Mouse (Mus musculus) neural tube, embryonic 11.5 days (tissue): ENCODE measurements at regions not wholly inside any gene's neighbourhood (a gene's known extent, or its start where the extent isn't known, plus 50 kb on each side); places are given as distances from the start of the nearest gene placed in this dataset.
A peak's percentile ranks its signal among the peaks of the same experiment; 100 is the strongest.

Experiments
- ATAC-seq: fragments of 200-750 bp; cut with Nextera tagmentation; 2 replicates; pipeline ENCODE4 v1.8.0; 2017; ENCODE audit warnings: moderate number of reproducible peaks, mild to moderate bottlenecking, moderate TSS enrichment, moderate library complexity; ENCODE audit not compliant: insufficient read depth, low FRiP score, low TSS enrichment
- DNase-seq: peaks from one replicate; pipeline ENCODE4 v3.0.0-alpha.2; 2015; ENCODE audit warnings: low spot score
- H3K27ac ChIP-seq: fragments of 300-500 bp; sonication (generic); 2 replicates; pipeline ENCODE4 v1.5.1; 2014; ENCODE audit warnings: low read depth, mild to moderate bottlenecking, low read length
- H3K27me3 ChIP-seq: fragments of 300-500 bp; sonication (generic); 2 replicates; pipeline ENCODE4 v1.6.1; 2014; ENCODE audit warnings: mild to moderate bottlenecking, low read length, mixed read lengths; ENCODE audit not compliant: control insufficient read depth, insufficient read depth
- H3K36me3 ChIP-seq: fragments of 300-500 bp; sonication (generic); 2 replicates; pipeline ENCODE4 v1.6.1; 2014; ENCODE audit warnings: mild to moderate bottlenecking, low read length, moderate library complexity, mixed read lengths; ENCODE audit not compliant: control insufficient read depth, insufficient read depth
- H3K4me1 ChIP-seq: fragments of 300-500 bp; sonication (generic); 2 replicates; pipeline ENCODE4 v1.6.1; 2014; ENCODE audit warnings: low read length, mixed read lengths; ENCODE audit not compliant: control insufficient read depth, insufficient read depth
- H3K4me2 ChIP-seq: fragments of 300-500 bp; sonication (generic); 2 replicates; pipeline ENCODE4 v1.6.1; 2014; ENCODE audit warnings: low read depth, mild to moderate bottlenecking, moderate library complexity
- H3K4me3 ChIP-seq: fragments of 300-500 bp; sonication (generic); 2 replicates; pipeline ENCODE4 v1.5.1; 2014; ENCODE audit warnings: low read depth, low read length
- H3K9ac ChIP-seq: fragments of 300-500 bp; sonication (generic); 2 replicates; pipeline ENCODE4 v1.6.1; 2014; ENCODE audit warnings: mild to moderate bottlenecking, low read length
- H3K9me3 ChIP-seq: fragments of 300-500 bp; sonication (generic); 2 replicates; pipeline ENCODE4 v1.6.1; 2016; ENCODE audit warnings: low read length; ENCODE audit not compliant: control insufficient read depth
- WGBS: fragments of 180-500 bp; shearing (Covaris S2); extraction: QIAGEN DNeasy Blood & Tissue Kit; methylation state at CpG from one replicate; pipeline ENCODE4 v1.1.7; 2014; 5-methylcytosine and 5-hydroxymethylcytosine counted together

DNA sequence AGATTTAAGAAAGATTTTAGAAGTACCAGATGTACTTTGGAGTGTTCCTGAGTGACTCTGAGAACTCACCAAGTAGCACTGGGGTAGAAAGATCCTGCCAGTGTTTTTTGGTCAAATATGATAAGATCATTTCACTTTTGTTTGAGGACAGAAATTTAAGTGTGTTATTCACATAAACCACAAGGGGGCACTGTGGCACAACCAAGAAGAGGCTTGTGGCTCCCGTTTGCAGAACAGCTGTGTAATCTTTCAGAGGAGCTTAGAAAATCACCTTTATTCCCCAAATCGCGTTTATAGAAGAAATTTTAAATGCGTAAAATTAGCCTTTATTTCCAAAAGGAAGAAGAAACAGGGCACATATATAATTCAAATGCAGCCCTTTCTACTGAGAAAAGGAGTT, 2308.7 kb downstream of the 4930444P10Rik start:
- Histone ChIP-seq H3K9ac (no peak overlapping the region), H3K27ac (no peak overlapping the region), H3K4me3 (no peak overlapping the region), H3K9me3 (no peaks in the 10 kb centered on the region), H3K4me2 (no peak overlapping the region), H3K27me3 (no peaks in the 10 kb centered on the region), H3K4me1 (no peaks in the 10 kb centered on the region), H3K36me3 (no peaks in the 10 kb centered on the region)
- WGBS, result 17% methylated on average over 4 of the region's 4 CpGs
- no peak for ATAC-seq
- peak; percentile 54 for DNase-seq

DNA sequence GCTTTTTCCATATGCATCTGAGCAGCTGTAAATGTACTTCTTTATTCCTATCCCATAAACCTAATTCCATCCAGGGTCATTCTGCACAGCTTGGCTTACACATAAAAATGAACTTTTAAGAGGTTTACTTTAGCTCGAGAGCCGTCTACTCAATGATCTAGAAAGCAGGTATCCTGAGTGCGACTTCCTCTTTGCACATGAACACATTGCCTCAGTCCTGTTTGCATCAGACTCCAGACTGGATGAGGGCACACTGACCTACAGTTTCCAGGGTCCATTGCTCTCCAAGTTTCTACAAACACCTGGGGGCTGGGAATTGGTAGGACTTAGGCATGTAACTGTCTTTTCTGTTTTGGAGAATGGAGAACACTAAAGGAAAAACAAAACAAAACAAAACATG, 2310.5 kb downstream of the 4930444P10Rik start:
- WGBS, result 87% methylated on average over 3 of the region's 3 CpGs
- H3K4me3 ChIP-seq, result no peak overlapping the region
- ATAC-seq (no peak), DNase-seq (no peak)
- no peaks in the 10 kb centered on the region for H3K4me1 ChIP-seq
- H3K27ac ChIP-seq, result no peak overlapping the region
- no peaks in the 10 kb centered on the region for H3K36me3 ChIP-seq
- H3K9ac ChIP-seq, result no peak overlapping the region
- no peaks in the 10 kb centered on the region for H3K9me3 ChIP-seq
- H3K4me2 ChIP-seq, result no peak overlapping the region
- no peaks in the 10 kb centered on the region for H3K27me3 ChIP-seq

DNA sequence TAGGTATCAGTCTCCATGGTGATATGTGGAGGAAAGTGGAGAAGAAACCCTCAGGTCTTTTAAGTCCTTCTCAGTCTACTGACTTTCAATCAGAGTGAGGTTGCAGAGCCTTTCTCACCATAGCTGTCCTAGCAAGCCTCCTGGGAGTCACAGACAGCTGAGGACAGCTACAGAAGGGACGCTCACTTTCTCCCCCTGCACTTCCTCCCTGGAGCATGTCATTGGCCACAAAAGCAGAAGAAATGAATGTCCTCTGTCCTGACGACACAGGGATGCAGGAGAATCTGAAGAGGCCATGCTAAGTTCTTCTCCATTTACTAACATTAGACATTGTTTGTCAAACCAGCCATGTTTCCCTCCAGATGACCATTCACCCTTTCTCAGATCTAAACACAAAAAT, 2321.0 kb downstream of the 4930444P10Rik start:
- no peak overlapping the region for H3K9ac ChIP-seq
- no peaks in the 10 kb centered on the region for H3K36me3 ChIP-seq
- H3K27me3 ChIP-seq, result no peaks in the 10 kb centered on the region
- ATAC-seq (no peak), DNase-seq (no peak)
- no peak overlapping the region for H3K4me2 ChIP-seq
- H3K27ac ChIP-seq, result no peak overlapping the region
- no peaks in the 10 kb centered on the region for H3K4me1 ChIP-seq
- H3K4me3 ChIP-seq, result no peak overlapping the region
- no peaks in the 10 kb centered on the region for H3K9me3 ChIP-seq
- WGBS, result 44% methylated on average over 2 of the region's 2 CpGs

DNA sequence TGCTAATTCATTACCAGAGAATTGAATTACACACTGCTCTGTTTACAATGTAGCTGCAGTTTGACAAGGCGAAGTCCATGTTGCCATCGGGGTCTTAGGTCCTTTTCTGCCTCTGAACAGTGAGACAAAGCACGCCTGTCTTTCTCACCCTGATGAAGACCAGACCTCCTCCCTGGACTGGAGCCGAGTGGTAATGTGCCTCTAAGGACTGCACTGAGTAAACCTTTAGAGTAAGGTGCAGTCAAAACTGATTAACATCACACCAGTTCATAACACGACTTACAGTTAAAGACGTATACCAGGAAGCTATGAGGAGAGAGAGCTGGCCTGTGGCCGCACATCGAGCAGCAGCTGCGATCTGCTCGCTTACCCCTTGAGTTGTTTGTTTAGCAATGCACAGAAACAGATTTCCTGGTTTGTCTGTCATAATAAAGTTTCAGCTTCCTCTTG, 2322.1 kb downstream of the 4930444P10Rik start:
- H3K27me3 ChIP-seq, result no peaks in the 10 kb centered on the region
- ATAC-seq, result no peak
- no peaks in the 10 kb centered on the region for H3K4me1 ChIP-seq
- no peak overlapping the region for H3K9ac ChIP-seq
- H3K27ac ChIP-seq, result no peak overlapping the region
- DNase-seq, result no peak
- no peaks in the 10 kb centered on the region for H3K36me3 ChIP-seq
- H3K4me3 ChIP-seq, result no peak overlapping the region
- no peak overlapping the region for H3K4me2 ChIP-seq
- H3K9me3 ChIP-seq, result no peaks in the 10 kb centered on the region
- 67% methylated on average over 10 of the region's 10 CpGs for WGBS

DNA sequence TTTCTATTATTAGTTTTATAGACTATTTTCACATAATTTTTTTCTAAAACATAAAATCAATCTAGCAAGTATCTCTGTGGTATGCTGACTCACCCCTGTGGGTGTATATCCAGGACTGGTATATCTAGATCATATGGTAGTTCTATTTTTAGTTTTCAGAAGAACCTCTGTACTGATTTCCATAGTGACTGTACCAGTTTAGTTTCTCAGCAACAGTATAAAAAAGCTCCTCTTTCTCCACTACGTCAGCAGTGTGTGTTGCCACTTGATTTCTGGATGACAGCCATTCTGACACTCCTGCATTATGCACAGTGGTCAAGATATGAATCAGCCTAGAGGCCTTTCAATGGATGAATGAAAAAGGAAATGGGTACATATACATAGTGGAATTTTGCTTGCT, 2338.6 kb downstream of the A830018L16Rik start:
- WGBS, result 84% methylated on average over 1 of the region's 1 CpGs

DNA sequence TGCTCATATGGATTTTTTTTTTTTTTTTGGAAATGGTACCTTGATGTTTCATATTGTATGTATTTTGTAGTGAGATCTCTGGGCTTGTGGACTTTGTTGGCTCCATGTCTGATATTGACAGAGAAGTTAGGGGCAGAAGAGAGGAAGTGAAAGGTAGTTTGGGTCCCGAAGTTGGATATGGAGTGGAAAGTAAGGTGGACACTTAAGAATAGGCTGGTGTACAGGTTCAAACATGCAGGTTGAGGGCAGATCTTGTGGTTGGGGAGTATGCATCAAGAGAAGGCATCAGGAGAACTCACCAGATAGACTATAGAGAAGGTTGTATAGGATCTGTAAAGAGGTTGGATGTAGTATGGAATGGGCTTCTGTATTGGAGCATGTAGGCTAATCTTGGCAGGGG, 2337.5 kb downstream of the A830018L16Rik start:
- Histone ChIP-seq H3K27me3 (no peaks in the 10 kb centered on the region), H3K36me3 (no peaks in the 10 kb centered on the region), H3K4me2 (no peak overlapping the region), H3K9me3 (no peaks in the 10 kb centered on the region), H3K9ac (no peak overlapping the region), H3K4me3 (no peak overlapping the region), H3K27ac (no peak overlapping the region), H3K4me1 (no peaks in the 10 kb centered on the region)
- 81% methylated on average over 1 of the region's 1 CpGs for WGBS
- ATAC-seq (no peak), DNase-seq (no peak)

More for the DNA sequence above, 2338.6 kb downstream of the A830018L16Rik start:
- Histone ChIP-seq H3K9ac (no peak overlapping the region), H3K4me2 (no peak overlapping the region), H3K9me3 (no peaks in the 10 kb centered on the region), H3K4me3 (no peak overlapping the region), H3K36me3 (no peaks in the 10 kb centered on the region), H3K27me3 (no peaks in the 10 kb centered on the region), H3K4me1 (no peaks in the 10 kb centered on the region), H3K27ac (no peak overlapping the region)
- no peak for DNase-seq
- no peak for ATAC-seq
